Mouse (Mus musculus) left cerebral cortex, adult 2 months (tissue): ENCODE results near the gene Siglecg. TPM values are rescaled to one million over a fixed set of nuclear protein-coding genes. Genes with fewer than 3 reads are reported as not detected.

Experiments
- DNase-seq, 2 experiments: peaks; one replicate each; pipeline ENCODE4 v3.0.0; 2021 to 2022; ENCODE audit warnings: low spot score in 2 of 2, mixed read lengths in 1 of 2; ENCODE audit errors: extremely low spot score in 1 of 2
- H3K27ac ChIP-seq: fragments of 200-600 bp; 2 replicates; pipeline ENCODE4 v1.8.1; 2022
- H3K4me3 ChIP-seq: fragments of 200-600 bp; 2 replicates; pipeline ENCODE4 v1.8.1; 2022
- CTCF ChIP-seq: fragments of 200-600 bp; IDR thresholded peaks from 2 replicates; pipeline ENCODE4 v1.8.1; 2022; ENCODE audit warnings: antibody characterized with exemption, mild to moderate bottlenecking, moderate library complexity
- intact Hi-C: fragments of 180-260 bp; cut with DNase I; formaldehyde crosslinking; loops from one replicate; pipeline ENCODE4 v1.15.1; 2025
- total RNA-seq, 2 experiments: library from RNA; stranded (reverse); gene quantifications; 2 replicates each; pipeline ENCODE4 v1.2.3; 2021

Gene Siglecg
- total RNA-seq, 2 experiments from 2014 or later = not detected

DNA sequence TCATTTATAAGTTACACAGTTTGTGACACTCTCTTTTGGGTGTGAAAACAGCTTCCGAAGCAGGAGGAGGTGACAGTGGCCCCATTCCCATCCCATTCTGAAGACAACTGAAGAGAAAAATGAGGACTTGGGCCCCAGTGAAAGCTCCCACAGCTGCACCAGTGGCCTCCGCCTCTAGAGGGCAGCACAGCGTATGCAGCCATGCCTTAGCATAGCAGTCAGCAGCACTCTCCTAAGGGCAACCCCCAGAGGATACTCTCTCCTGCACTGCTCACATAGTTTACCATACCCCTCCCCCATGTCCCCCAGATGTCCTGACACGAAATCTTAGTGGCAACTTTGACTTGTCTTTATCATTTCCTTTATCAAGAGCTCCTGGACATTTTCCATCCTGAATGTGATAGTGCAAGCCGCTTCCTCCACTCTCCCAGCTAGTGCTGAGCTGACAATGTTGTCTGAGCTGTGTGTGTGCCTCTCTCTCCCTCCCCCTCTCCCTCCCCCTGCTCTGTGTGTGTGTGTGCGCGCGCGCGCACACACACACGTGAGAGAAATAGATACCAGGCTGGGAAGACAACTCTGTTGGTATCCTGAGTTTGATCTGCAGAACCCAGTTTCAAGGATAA lies 15.1 kb downstream of the Siglecg start:
- no peak overlapping the region for H3K27ac ChIP-seq
- H3K4me3 ChIP-seq = no peak overlapping the region
- intact Hi-C loops = loop anchor here (1.0 kb wide), 2 partner anchors 43 to 72 kb away; no protein-coding TSS in a partner anchor
- TF ChIP-seq CTCF = peak; percentile 100
- DNase-seq = peak; percentile 79 to 91

DNA sequence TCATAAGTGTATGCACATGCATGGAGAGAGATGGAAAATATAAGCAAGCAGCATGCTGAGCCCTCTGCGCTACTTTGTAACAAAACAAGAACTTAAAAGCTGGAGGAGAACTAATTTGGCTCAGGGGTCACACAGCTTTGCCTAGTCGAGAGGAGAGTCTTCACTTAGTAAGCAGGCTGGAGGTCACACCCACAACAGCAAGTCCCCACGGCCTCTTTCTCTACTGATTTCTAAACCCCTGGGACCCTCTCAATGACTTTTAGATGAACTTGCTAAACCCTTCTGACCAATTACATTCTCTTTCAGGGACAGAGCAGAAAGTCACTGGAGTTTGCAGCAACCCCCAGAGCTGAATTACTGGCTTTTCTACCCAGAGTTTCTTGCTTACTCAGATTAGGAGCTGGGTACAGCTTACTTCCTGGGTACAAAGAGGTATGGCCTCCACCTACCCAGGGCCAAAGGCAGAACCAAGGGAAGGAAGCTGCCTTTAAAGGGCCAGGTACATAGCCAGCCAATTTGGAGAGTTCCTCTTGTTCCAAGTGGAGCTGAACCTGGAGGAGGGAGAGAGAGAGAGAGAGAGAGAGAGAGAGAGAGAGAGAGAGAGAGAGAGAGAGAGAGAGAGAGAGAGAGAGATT lies 16.1 kb downstream of the Siglecg start:
- Histone ChIP-seq H3K27ac (no peak overlapping the region), H3K4me3 (no peak overlapping the region)
- no peak for DNase-seq
- no peak for TF ChIP-seq CTCF
- intact Hi-C loops = loop anchor here (1.0 kb wide), 2 partner anchors 42 to 71 kb away; no protein-coding TSS in a partner anchor

DNA sequence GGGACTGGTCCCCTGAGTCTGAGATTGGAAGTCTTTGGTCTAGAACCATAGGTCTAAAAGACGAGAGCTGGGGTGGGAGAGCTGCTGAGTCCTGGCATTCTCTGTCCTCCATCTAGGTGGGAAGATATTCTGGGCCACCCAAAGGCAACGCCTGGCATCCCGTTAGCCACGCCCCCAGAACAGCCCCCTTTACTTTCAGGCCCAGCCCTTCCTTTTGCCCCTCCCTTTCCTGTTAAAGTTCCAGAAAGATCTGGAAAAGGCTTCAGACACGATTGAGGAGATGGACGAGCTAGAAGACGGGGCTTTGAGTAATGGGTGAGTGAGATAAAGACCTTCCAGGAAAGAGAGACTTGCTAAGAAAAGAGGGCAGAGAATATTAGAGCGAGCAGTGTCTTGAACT lies 19.4 kb downstream of the Siglecg start, which contains the start of gene Lim2:
Gene Lim2 (plus strand): TSS at position 265 of the 400 bp plus-strand sequence.
- H3K4me3 ChIP-seq = no peak within 1 kb of the TSS
- no peak for DNase-seq
- no peak for TF ChIP-seq CTCF
- no peak within 1 kb of the TSS for H3K27ac ChIP-seq
- intact Hi-C loops = no loop called here

DNA sequence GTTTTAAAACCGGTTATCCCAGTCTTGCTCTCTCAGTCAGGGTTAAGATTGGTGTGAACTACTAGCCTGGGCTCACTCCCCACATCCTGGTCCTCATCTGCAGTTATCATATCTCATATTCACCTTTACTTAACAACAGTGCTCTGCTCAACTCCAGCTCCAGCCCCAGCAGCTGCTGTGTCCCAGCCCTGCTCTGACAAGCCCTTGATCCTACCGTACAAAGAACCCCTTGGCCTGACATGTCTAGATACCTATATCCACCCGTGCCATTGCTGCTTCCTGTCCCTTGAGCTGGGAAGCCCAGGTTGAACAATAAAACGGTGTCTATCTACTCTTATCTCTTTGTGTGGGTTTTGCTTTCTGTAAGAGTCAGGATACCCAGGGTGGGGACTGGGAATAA lies 21.5 kb downstream of the Siglecg start:
- Histone ChIP-seq H3K4me3 (no peak overlapping the region), H3K27ac (no peak overlapping the region)
- no peak for DNase-seq
- TF ChIP-seq CTCF = no peak
- intact Hi-C loops = no loop called here

DNA sequence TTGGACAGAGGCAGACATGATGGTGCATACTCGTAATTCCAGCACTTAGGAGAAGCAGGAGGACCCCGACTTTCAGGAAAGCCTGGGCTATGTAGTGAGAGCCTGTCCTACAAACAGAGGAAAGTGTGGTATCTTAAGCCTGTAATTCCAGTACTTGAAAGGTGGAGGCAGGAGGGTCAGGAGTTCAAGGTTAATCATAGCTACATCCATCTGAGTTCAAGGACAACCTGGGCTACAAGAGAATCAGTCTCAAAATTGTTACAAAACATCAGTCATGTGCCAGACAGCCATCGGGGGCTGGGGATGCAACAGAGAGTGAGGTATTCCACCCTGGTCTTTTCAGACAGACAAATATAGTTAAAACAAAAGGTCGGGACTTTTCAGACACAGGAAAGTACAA lies 24.9 kb downstream of the Siglecg start:
- DNase-seq = no peak
- Histone ChIP-seq H3K4me3 (no peak overlapping the region), H3K27ac (no peak overlapping the region)
- intact Hi-C loops = no loop called here
- no peak for TF ChIP-seq CTCF

DNA sequence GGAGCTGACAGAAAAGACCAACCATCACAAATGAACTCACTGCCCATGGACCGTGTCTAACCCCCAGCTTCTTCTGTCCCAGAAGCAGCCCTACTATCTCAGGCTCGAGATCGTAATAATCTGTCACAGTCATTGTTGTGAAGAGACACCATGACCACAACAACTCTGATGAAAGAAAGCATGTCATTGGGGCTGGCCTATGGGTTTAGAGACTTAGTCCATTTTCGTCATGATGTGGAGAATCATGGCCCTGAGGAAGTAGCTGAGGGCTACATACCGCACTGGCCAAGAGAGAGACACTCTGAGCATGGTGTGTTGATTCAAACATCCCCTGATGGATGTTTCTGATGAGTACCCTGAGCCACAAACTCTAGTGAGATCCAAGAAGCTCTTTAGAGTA lies 26.7 kb downstream of the Siglecg start:
- TF ChIP-seq CTCF = no peak
- no peak for DNase-seq
- Histone ChIP-seq H3K27ac (no peak overlapping the region), H3K4me3 (no peak overlapping the region)
- intact Hi-C loops = no loop called here

DNA sequence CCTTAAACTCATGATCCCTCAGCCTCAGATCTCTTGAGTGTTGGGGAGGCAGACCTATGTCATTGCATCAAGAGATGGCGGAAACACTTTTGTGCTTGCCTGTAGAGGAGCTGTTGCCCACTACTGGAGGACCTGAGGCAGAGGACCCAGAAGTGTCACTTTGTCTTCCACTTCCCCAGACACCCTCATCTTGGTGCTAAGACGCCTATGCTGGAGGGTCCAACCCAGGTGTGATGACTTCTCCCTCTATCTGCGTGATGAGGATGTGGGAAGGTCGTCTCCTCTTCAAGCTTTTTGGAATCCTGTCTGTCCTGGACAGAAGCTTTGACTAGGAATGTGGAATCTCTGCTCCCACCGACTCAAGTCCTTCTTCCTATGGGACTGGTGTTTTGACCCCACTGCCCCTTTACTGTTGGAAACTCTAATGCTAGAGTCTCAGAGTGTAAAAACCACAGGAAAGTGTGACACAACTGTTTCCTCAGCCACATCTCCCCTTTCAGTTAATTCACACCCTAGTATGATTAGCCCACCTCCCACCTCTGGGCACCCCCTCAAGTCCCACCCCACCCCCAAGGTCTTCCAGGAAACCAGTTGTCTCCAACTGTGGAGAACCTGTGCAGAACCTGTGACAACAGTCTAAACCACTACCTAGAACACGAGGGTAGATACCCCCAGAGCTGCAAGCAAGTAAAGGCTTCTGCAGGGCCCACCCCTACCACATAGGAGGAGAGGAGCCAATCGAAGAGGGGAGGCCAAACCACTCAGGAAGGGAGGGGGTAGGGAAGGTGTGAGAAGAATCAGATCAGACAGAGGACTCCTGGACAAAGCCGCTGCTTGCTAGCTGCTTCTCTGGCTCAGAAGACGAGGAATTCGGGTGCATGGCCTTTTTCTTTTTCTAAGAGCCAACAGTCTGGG lies 28.6 kb downstream of the Siglecg start, which contains the start of gene Nkg7:
Gene Nkg7 (plus strand): TSS at position 733 of the 915 bp plus-strand sequence.
- Histone ChIP-seq H3K27ac (no peak within 1 kb of the TSS), H3K4me3 (no peak within 1 kb of the TSS)
- TF ChIP-seq CTCF = no peak
- intact Hi-C loops = no loop called here
- no peak for DNase-seq

DNA sequence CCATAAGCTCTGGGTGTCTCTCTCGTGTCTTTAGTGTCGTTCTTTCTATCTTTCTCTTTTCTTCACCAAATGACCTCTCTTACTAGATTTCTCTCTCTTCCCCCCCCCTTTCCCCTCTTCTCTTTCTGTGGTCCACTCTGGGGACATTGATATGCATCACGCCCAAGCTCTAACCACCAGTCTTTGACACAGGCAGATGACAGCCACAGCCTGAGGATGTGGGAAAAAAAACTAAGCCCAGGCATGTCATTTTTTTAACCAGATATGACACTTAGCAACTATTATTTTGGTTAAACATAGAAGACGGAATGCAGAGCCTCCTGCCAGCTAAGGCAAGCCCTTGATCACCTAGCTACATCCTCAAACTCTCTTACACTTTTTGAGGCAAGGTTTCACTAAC lies 30.6 kb downstream of the Siglecg start:
- intact Hi-C loops = no loop called here
- DNase-seq = no peak

DNA sequence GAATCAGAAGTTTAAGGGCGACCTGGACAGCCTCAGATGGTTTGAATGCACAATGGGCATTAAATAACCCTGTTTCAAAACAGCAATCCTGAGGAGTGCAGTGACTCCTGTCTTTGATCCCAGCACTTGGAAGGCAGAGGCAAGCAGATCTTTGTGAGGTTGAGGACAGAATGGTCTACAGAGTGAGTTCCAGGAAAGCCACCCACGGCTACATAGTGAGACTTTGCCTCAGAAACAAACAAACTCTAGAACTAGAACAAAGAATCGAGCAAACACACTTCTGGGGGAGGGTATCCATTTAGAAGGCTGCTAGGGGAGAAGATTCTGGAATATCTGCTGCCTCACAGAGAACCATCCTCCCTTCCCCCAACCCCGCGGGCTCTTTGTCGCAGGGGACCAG lies 32.5 kb downstream of the Siglecg start, which contains the start of gene Cldnd2:
Gene Cldnd2 (plus strand): TSS at position 301 of the 400 bp plus-strand sequence.
- H3K4me3 ChIP-seq = no peak within 1 kb of the TSS
- no peak for TF ChIP-seq CTCF
- intact Hi-C loops = loop anchor here (5.0 to 10.0 kb wide), 3 partner anchors 52 to 234 kb away; partner anchors contain the start of genes Ctu1, Iglon5 and Zfp715
- DNase-seq = no peak
- H3K27ac ChIP-seq = no peak within 1 kb of the TSS

More for the DNA sequence above, 30.6 kb downstream of the Siglecg start:
- no peak overlapping the region for H3K27ac ChIP-seq
- no peak for TF ChIP-seq CTCF
- H3K4me3 ChIP-seq = no peak overlapping the region

DNA sequence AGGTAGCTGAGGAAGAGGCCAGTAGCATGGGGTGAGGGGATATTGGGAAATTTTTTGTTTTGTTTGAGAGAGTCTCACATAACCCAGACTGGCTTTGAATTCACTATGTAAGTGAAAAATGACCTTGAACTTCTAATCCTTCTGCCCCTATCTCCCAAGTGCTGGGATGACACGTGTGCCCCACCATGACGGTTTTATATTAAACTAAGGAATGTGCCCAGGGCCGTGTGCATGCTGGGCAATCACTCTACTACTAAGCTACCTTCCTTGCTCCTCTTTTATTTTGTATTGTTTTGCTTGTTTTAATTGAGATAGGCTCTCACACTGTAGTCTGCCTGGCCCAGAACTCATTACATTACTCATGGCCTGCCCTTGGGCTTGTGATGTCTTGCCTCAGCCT lies 33.1 kb downstream of the Siglecg start:
- Histone ChIP-seq H3K4me3 (no peak overlapping the region), H3K27ac (no peak overlapping the region)
- DNase-seq = no peak
- TF ChIP-seq CTCF = no peak
- intact Hi-C loops = loop anchor here (5.0 to 10.0 kb wide), 3 partner anchors 51 to 234 kb away; partner anchors contain the start of genes Ctu1, Iglon5 and Zfp715

DNA sequence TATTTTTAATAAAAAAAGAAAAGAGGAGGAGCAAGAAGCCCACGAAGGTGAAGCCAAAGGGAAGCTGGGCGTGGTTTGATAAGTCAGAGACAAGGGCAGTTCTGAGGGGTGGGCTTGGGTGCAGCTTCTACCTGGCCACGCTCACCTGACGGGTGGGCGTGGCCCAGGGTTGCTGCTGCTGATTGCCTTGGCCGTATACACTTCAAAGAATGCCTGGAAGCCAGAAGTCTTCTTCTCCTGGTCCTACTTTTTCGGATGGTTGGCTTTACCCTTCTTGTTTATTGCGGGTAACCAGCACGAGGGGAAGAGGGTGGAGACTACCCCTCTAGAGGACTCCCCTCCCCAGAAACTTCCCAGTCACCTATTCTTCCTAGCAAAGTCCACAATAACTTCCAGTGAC lies 34.7 kb downstream of the Siglecg start:
- intact Hi-C loops = loop anchor here (5.0 to 10.0 kb wide), 3 partner anchors 50 to 232 kb away; partner anchors contain the start of genes Ctu1, Iglon5 and Zfp715
- Histone ChIP-seq H3K27ac (peak overlapping the region; percentile 89; the same call in 1 of the 2 replicates), H3K4me3 (peak overlapping the region; percentile 56)
- DNase-seq = no peak
- no peak for TF ChIP-seq CTCF
